Mouse (Mus musculus) liver, adult 2 months (tissue): ENCODE results near the gene Phex.

ENCODE experiments used
- CTCF ChIP-seq: fragments of 200-500 bp; IDR thresholded peaks from 2 replicates; pipeline ENCODE4 v1.5.1; 2011; ENCODE audit warnings: low read depth, low read length, control low read depth
- POLR2A ChIP-seq: fragments of 200-500 bp; IDR thresholded peaks from 2 replicates; pipeline ENCODE4 v1.6.1; 2011; ENCODE audit warnings: low read length, control low read depth; ENCODE audit not compliant: insufficient read depth; ENCODE audit errors: extremely low read depth

DNA sequence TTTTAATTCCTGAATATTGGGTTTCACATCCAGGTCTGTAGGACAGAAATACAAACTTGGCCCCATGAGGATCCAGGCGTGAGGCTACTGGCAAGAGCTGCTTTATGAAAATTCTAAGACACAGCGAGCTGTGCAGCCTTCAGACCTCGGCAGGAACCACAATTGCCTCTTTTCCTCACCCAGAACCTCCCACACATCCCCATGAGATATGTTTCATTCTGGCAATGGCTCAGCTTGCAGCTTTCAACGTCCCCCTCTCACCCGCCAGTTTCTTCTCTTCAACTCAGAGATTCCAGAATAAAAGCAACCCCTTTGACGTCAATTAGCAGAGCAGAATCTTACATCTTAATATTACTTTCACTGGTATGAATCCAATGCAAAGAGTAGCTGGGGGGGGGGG lies 25.0 kb downstream of the Phex start:
- TF ChIP-seq CTCF (no peak), POLR2A (no peak)
